Mouse (Mus musculus): ENCODE data around the gene Cpne4.

DNA sequence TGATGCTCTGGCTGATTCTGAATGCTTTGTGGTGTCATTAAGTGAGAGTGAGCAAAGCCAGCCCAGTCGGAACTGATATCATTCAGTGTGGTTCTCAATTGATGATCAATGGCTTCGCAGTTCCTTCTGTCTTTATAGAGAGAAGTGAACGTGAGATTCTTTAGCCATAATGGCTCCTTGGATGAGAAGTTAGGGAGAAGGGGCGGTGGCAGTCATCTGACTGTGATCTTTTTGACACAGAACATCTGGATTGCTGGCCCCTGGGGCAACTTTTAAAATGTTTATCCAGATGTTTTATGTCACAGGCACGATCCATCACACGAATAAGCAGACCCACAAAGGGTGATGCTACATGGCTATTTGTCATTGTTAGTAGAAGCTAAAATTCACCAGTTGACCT is 35.6 kb downstream of the Cpne4 start:
- TF ChIP-seq POLR2A (IDR thresholded peaks at IDR 0.05; ENCODE audit: extremely low read depth, insufficient read depth, low read length) (no peak), CTCF (IDR thresholded peaks at IDR 0.05; ENCODE audit: low read depth, low read length) (no peak)
